Mouse (Mus musculus): Measurements from ENCODE around the gene Cplx3. TPM values are rescaled to one million over a fixed set of nuclear protein-coding genes. Genes with fewer than 3 reads are reported as not detected.

Cplx3 gene
- polyA plus RNA-seq, 1 experiment from 2014 or later: 3.1 TPM

DNA sequence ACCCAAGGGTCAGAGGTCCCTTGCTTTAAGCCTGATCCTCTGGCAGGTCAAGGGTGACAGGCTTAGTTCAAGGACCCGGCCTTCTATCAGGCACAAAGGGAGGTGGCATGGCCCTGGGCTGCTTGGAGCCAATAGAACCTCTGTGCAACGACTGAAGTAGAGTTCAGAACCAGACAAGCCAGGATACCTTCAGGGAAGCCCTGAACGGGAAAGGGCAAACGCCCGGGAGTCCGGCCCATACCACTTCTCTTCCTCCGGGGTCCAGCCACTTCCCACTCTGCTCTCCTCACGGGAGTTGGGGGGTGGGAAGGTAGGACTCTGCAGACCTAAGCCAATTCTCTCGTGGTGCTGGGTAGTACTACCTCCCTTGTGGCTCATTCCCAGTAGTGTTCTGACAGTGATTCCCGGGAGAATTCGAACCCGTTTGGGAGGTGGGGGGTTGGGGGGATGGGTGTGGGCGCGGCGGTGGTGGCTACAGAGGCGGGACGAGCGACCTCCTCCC is 38.4 kb upstream of the Cplx3 start:
- peaks cover 67% of the 10 kb centered on the region for H3K4me1 ChIP-seq
- H3K27me3 ChIP-seq (ENCODE audit: low read depth, poor library complexity, severe bottlenecking): peaks cover 22% of the 10 kb centered on the region
- H3K36me3 ChIP-seq: peaks cover 30% of the 10 kb centered on the region
- under 1% methylated on average over 18 of the region's 18 CpGs for WGBS
- no peaks in the 10 kb centered on the region for H3K9me3 ChIP-seq (replicated peaks)
- peak overlapping the region; percentile 99 for H3K27ac ChIP-seq (replicated peaks)
- peak; percentile 52 for DNase-seq (ENCODE audit: low spot score)
- H3K4me3 ChIP-seq: peak overlapping the region; percentile 76

DNA sequence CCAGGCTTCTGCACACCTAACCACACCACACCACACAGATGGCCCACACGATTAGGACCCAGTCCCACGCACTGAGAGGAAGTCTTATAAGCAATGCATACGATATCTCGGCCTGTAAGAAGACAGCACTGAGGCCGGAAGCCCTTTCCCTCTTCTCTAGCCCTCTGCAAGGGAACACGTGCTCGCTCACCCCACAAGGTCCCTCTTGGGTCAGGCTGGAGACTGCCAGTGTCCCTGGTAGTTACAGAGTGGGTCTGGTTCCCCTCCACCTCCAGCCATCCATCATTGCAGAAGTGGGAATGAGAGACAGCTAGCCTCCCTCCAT is 37.7 kb upstream of the Cplx3 start:
- peaks cover 22% of the 10 kb centered on the region for H3K27me3 ChIP-seq (ENCODE audit: low read depth, poor library complexity, severe bottlenecking)
- H3K36me3 ChIP-seq: peaks cover 30% of the 10 kb centered on the region
- 82% methylated on average over 7 of the region's 7 CpGs for WGBS
- no peaks in the 10 kb centered on the region for H3K9me3 ChIP-seq (replicated peaks)
- peak overlapping the region; percentile 99 for H3K27ac ChIP-seq (replicated peaks)
- DNase-seq (ENCODE audit: low spot score): no peak
- peak overlapping the region; percentile 76 for H3K4me3 ChIP-seq
- H3K4me1 ChIP-seq: peaks cover 74% of the 10 kb centered on the region

DNA sequence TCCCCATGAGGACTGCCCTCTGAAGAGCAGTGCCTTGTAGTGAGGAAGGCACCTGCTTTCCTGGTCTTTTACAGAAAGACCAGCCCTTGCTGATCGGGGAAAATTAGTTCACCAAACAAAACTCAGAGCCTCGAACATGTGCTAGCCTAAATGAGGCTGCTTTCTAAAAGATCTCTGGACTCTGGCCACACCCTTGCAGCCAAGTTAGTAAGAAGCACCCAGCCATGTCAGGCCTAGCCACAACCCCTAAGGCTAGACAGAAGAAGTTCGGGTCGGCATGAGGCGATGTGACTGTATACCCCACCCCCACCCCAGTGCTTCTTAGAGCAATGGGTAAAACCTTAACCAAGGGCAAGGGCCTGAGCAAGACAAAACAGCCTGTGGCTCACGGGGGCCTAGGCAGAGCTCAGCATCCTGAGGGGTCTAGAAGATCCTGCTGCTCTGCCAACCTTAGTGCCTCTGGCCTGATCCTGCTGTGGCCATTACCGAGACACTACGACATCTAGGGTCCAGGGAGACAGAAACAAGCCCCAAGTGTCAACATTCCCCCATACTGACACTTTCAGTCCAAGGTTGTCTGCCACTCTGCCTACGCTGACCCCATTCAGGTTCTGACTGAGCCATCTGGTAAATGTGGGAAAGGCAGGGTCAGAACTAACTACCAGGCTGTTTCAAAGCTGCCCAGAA is 37.2 kb upstream of the Cplx3 start:
- WGBS: 79% methylated on average over 9 of the region's 9 CpGs
- Histone ChIP-seq H3K36me3 (peaks cover 33% of the 10 kb centered on the region), H3K27ac (replicated peaks) (peak overlapping the region; percentile 99), H3K4me3 (peak overlapping the region; percentile 76), H3K4me1 (peaks cover 79% of the 10 kb centered on the region), H3K27me3 (ENCODE audit: low read depth, poor library complexity, severe bottlenecking) (peaks cover 22% of the 10 kb centered on the region), H3K9me3 (replicated peaks) (no peaks in the 10 kb centered on the region)
- no peak for DNase-seq (ENCODE audit: low spot score)

DNA sequence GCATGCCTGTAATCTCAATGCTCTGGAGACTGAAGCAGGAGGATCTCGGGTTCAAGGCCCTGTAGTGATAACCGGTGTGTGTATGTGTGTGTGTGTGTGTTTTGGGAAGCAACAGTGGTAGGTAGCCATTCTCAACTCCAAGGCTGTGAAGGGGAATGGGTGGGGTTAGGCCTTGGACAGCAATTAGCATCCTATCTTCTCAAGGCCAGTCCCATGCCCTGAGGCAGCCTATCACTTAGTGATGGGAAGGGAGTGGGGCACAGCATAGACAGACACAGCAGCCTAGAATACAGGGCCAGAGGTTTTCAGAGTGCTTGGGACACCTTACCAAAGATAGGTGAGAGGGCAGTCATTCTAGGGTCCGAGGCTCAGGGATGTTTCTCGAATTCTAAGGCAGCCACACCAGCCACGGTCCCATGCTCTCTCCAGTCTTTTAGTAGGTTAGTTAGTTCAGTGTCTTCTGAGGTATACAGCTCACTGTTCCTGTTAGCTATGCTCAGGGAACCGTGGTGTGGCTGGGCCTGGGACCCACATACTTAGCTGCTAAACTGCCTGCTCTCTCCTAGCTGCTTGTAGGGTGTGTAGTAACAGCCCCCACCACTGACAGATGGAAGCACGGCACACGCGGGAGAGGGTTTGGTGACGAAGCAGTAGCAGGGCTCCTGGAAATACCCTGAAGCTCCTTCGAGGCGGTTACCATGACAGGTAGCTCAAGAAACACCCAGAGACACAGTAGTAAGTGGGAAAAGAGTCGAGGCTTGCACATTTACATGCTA is 35.9 kb upstream of the Cplx3 start:
- Histone ChIP-seq H3K9me3 (replicated peaks) (no peaks in the 10 kb centered on the region), H3K27ac (replicated peaks) (no peak overlapping the region), H3K4me3 (no peak overlapping the region), H3K27me3 (ENCODE audit: low read depth, poor library complexity, severe bottlenecking) (peaks cover 10% of the 10 kb centered on the region), H3K36me3 (peaks cover 37% of the 10 kb centered on the region), H3K4me1 (peaks cover 91% of the 10 kb centered on the region)
- WGBS: 92% methylated on average over 13 of the region's 13 CpGs
- no peak for DNase-seq (ENCODE audit: low spot score)

DNA sequence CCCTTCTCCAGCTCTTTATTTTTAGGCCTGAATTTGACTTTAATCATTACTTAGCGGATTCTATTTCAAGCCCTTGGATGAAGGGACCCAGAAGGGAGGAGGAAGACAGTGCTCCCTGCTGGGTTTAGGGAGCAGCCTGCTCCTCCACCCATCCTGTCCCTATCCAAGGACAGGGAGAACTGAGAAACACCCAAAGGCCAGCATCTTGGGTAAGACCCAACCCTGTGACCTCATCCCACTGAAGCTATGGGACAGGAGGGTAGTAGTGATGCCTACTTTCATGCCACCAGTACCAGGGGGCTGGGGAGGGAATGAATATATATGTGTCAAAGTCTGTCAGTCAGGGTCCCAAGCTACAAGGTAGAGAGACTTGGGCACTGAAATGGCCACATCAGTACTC is 34.9 kb upstream of the Cplx3 start:
- peaks cover 87% of the 10 kb centered on the region for H3K4me1 ChIP-seq
- no peak for DNase-seq (ENCODE audit: low spot score)
- peaks cover 1% of the 10 kb centered on the region; the same call in 1 of the 2 replicates for H3K27me3 ChIP-seq (ENCODE audit: low read depth, poor library complexity, severe bottlenecking)
- H3K36me3 ChIP-seq: peaks cover 44% of the 10 kb centered on the region
- no peak overlapping the region for H3K4me3 ChIP-seq
- H3K9me3 ChIP-seq (replicated peaks): no peaks in the 10 kb centered on the region
- no peak overlapping the region for H3K27ac ChIP-seq (replicated peaks)
- WGBS: 61% methylated on average over 1 of the region's 1 CpGs

DNA sequence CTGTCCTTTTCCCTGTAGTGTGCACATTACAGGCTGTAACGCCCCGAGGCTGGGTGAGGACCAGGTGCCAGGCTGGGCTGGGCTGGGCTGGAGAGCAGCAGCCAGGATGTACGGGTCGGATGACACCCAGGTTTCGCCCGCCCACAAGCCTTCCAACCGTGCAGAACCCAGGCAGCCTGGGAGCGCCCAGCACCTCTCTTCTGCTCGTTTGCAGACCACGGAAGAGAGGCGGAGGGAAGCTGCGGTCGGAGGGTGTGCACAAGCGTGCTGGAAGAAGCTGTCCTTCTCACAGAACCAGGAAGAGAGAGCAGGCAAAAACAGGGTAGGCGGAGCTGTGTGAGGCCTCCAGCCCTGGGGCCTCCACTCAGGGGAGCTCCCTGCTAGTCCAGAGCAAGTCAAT is 34.3 kb upstream of the Cplx3 start:
- H3K9me3 ChIP-seq (replicated peaks): no peaks in the 10 kb centered on the region
- peak overlapping the region; percentile 23; the same call in 1 of the 2 replicates for H3K4me3 ChIP-seq
- WGBS: 29% methylated on average over 15 of the region's 15 CpGs
- no peaks in the 10 kb centered on the region for H3K27me3 ChIP-seq (ENCODE audit: low read depth, poor library complexity, severe bottlenecking)
- H3K4me1 ChIP-seq: peaks cover 80% of the 10 kb centered on the region
- H3K27ac ChIP-seq (replicated peaks): peak overlapping the region; percentile 46
- DNase-seq (ENCODE audit: low spot score): no peak
- H3K36me3 ChIP-seq: peaks cover 46% of the 10 kb centered on the region

DNA sequence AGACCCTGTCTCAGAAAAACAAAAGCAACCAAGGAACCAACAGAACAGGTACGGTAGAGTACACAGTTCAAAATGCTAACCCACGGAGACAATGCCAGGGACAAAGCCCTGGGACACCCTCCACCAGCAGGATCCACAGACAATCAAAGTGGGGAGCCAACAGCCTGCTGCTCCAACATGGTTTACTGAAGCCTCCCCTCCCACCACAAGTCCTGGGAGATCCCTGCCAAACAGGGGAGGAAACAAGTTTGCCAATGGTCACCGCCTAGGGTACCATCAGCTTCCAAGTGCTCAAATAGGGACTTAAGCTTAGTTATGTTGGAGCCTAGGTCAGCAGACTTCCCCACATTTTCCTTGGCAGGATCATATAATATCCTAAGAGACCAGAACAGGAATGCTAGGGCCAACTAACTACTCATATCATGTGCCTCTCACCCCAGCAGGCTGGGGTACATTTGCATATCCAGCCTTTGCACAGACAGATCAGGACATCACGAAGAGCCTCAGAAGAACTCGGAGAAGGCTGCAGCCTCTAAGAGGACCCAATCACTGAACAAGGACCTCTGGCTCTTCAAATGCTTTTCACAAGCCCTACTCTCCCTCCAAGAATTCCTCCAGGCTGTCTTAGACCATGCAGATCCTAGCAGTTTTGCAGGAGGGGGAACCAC is 33.7 kb upstream of the Cplx3 start:
- H3K4me3 ChIP-seq: peak overlapping the region; percentile 23; the same call in 1 of the 2 replicates
- H3K27ac ChIP-seq (replicated peaks): peak overlapping the region; percentile 58
- WGBS: 81% methylated on average over 5 of the region's 5 CpGs
- no peaks in the 10 kb centered on the region for H3K27me3 ChIP-seq (ENCODE audit: low read depth, poor library complexity, severe bottlenecking)
- H3K9me3 ChIP-seq (replicated peaks): no peaks in the 10 kb centered on the region
- peaks cover 51% of the 10 kb centered on the region for H3K36me3 ChIP-seq
- peaks cover 76% of the 10 kb centered on the region for H3K4me1 ChIP-seq
- DNase-seq (ENCODE audit: low spot score): no peak

DNA sequence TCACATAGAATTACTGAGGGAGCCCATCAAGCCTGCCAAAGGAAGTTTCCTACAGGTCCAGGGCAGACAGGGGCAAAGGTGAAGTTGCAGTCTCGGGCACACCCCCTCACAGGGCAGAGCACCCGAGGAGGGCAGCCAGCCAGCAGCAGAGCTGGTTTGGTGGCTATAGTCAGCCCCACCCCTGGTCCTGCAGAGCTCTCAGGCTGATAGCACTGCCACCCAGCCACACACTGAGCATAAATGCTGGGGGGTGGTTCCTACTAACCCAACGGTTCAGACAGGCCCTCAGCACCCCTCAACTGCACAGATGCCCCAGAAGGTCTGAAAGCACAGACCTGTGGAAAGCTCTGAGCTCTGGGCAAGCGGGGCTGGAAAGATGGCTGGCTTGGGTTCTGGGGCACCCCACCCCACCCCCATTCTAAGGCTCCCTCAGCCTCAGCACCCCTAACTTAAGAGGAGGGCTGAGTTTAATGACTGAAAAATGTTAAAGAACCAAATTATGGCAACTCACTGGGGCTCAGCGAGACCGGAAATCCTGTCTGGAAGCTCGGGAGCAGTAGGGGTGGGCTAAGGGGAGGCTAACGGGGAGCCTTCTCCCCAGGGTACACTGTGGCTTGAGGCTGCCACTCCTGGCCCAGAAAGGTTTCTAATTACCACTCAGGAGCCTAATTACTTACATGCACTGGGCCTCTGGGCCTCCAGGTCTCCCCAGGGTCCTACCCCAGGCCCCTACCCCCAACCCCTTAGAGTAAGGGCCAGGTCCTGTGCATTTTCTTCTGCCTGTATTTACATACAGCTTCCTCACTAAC is 32.8 kb upstream of the Cplx3 start:
- Histone ChIP-seq H3K27me3 (ENCODE audit: low read depth, poor library complexity, severe bottlenecking) (no peaks in the 10 kb centered on the region), H3K4me3 (peak overlapping the region; percentile 10; the same call in 1 of the 2 replicates), H3K9me3 (replicated peaks) (no peaks in the 10 kb centered on the region), H3K27ac (replicated peaks) (peak overlapping the region; percentile 58), H3K4me1 (peaks cover 72% of the 10 kb centered on the region), H3K36me3 (peaks cover 51% of the 10 kb centered on the region)
- DNase-seq (ENCODE audit: low spot score): no peak
- 63% methylated on average over 8 of the region's 8 CpGs for WGBS

DNA sequence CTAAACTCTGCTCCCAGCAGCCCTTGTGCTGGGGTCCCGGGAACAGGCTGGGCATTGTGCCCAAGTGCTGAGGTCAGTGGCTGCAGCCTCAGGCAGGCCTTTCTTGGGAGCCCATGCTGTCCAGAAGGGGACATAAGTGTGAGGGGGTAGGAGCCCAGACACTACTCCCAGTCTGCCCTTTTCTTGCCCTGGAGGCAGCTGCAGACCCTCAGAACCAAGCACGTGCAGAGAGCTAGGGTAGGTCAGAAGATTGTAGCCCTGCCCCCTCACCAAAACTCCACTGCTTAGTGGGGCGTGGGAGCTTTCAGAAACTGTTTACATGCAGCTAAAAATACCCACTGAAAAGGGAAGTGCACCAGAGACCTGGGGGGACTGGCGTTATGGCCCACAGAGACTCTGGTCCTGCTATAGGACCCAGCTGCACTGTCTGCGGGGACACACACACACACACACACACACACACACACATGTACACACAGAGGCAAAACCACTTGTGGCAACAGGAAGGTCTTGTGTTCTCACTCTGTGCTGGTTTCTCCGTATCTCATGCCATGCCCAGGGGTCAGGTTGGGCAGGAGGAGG is 31.8 kb upstream of the Cplx3 start:
- peaks cover 53% of the 10 kb centered on the region for H3K36me3 ChIP-seq

DNA sequence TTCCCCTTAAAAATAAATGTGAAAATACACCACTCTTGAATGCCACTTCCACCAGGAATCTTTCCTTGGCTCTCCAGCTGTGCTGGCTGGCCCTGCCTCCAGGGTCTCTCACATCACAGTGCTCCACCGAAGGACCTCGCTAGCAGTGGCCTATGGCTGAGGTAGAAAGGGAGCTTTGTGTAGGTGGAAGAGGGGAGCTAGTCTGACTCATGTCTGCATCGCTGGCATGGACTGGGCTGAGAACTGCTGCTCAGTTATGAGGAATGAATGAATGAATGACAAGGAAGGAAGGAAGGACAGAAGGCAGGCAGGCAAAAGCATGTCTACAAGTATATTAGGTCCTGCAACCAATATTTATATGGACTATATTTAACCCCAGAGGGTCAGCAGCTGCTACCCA is 31.2 kb upstream of the Cplx3 start:
- Histone ChIP-seq H3K4me3 (no peak overlapping the region), H3K9me3 (replicated peaks) (no peaks in the 10 kb centered on the region), H3K27me3 (ENCODE audit: low read depth, poor library complexity, severe bottlenecking) (no peaks in the 10 kb centered on the region), H3K4me1 (peaks cover 61% of the 10 kb centered on the region), H3K36me3 (peaks cover 53% of the 10 kb centered on the region), H3K27ac (replicated peaks) (no peak overlapping the region)
- WGBS: 88% methylated on average over 3 of the region's 3 CpGs
- no peak for DNase-seq (ENCODE audit: low spot score)

More for the DNA sequence above, 31.8 kb upstream of the Cplx3 start:
- H3K4me1 ChIP-seq: peaks cover 66% of the 10 kb centered on the region
- 71% methylated on average over 6 of the region's 6 CpGs for WGBS
- no peak overlapping the region for H3K4me3 ChIP-seq
- H3K9me3 ChIP-seq (replicated peaks): no peaks in the 10 kb centered on the region
- DNase-seq (ENCODE audit: low spot score): no peak
- H3K27me3 ChIP-seq (ENCODE audit: low read depth, poor library complexity, severe bottlenecking): no peaks in the 10 kb centered on the region
- H3K27ac ChIP-seq (replicated peaks): 0 out of 2 replicates have a peak overlapping the region, but pooled peaks have one; percentile 29

DNA sequence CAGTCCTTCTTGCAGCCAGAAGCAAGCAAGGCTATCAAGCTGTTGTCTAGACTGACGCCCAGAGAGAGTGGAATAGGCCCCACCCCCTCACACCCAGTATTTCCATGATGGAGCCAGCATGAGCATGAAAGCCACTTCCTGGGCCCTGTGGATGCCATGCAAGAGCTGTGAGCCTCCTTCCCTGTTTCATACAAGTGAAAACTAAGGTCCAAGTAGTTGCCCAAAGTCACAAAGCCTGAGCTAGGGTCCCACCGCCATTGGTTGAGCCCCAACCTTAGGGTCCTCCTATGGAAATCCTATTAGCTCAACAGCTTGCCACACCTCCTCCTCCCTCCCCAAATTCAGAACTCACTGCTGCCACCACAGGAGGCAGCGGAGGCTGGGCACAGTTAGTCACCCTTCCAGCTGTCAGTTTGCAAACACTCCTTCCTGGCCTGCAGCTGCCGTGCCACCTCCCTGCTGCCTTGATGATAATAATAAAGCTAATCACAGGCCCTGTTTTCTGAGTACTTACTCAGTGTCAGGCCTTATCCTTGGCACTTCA is 27.5 kb upstream of the Cplx3 start:
- 54% methylated on average over 4 of the region's 4 CpGs for WGBS
- Histone ChIP-seq H3K27ac (replicated peaks) (no peak overlapping the region), H3K27me3 (ENCODE audit: low read depth, poor library complexity, severe bottlenecking) (no peaks in the 10 kb centered on the region), H3K9me3 (replicated peaks) (no peaks in the 10 kb centered on the region), H3K4me1 (peaks cover 24% of the 10 kb centered on the region), H3K36me3 (peaks cover 71% of the 10 kb centered on the region), H3K4me3 (no peak overlapping the region)
- no peak for DNase-seq (ENCODE audit: low spot score)
